Mouse (Mus musculus): Measurements from ENCODE around the gene Lor. TPM values are rescaled to one million over a fixed set of nuclear protein-coding genes. Genes with fewer than 3 reads are reported as not detected.

The Lor gene
- polyA plus RNA-seq, 1 experiment = 6.9 TPM

DNA sequence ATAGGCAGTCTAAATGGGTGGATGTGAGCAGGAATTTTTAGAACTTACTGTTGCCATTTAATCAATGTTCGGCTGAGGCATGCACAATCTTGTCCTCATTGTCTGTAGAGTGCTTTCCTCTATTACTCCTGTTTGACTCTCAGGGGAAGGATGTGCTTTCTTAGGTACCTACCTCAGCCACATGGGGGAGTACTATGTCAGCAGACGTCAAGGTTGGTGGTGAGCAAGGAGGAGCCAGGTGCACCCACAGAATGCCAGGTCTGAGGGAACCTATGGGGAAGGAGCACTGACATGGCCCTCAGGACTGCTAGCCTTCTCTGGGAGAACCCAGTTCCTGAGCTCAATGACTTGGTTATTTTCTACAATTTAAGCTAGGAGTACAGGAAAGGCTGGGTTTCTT is 49.7 kb downstream of the Lor start:
- Histone ChIP-seq H3K79me3 (ENCODE audit: low read depth) (no peaks in the 10 kb centered on the region), H3K27me3 (ENCODE audit: control insufficient read depth, insufficient read depth, insufficient read length) (no peaks in the 10 kb centered on the region), H3K79me2 (ENCODE audit: control insufficient read depth, insufficient read depth) (no peaks in the 10 kb centered on the region), H3ac (ENCODE audit: control insufficient read depth, insufficient read length, low read depth) (no peak overlapping the region), H3K36me3 (ENCODE audit: control insufficient read depth, insufficient read depth) (no peaks in the 10 kb centered on the region), H3K4me3 (ENCODE audit: insufficient read depth, poor library complexity, severe bottlenecking) (no peak overlapping the region)
- TF ChIP-seq MAX (IDR thresholded peaks at IDR 0.05) = no peak
- no peak for TF ChIP-seq CEBPB (IDR thresholded peaks at IDR 0.05; ENCODE audit: low read depth)
- TF ChIP-seq MYOG (IDR thresholded peaks at IDR 0.05; ENCODE audit: control insufficient read depth, extremely low read depth, insufficient read length) = no peak
- no peak for TF ChIP-seq FOSL1 (IDR thresholded peaks at IDR 0.05; ENCODE audit: insufficient read depth, low read length, poor library complexity, severe bottlenecking)
- TF ChIP-seq CTCF (IDR thresholded peaks at IDR 0.05; ENCODE audit: control insufficient read depth, insufficient read depth, insufficient read length) = no peak
- no peak for TF ChIP-seq USF1 (IDR thresholded peaks at IDR 0.05; ENCODE audit: low read depth)
- no peak for TF ChIP-seq MYOD1 (IDR thresholded peaks at IDR 0.05; ENCODE audit: control insufficient read depth, insufficient read length, low read depth)

Small RNA genes lying within 50 kb of the gene (microRNA-seq; reads per million reads assigned to microRNA genes)
- gene Gm25145 (ENCODE audit: borderline microRNAs expressed) = not detected

Other genes starting within 250 kb of the Lor start
- not detected for gene Pglyrp3, start 68.6 kb downstream of the Lor start, polyA plus RNA-seq (2012; fragmentation: generic; extraction: Trizol)
- 19.7 TPM for gene Prr9, start 40.8 kb upstream of the Lor start, polyA plus RNA-seq (2012; fragmentation: generic; extraction: Trizol)
- gene Lelp1, start 59.6 kb upstream of the Lor start, polyA plus RNA-seq (2012; fragmentation: generic; extraction: Trizol) = 0.13 TPM
- gene Sprr2a1, start 132.7 kb upstream of the Lor start, polyA plus RNA-seq (2012; fragmentation: generic; extraction: Trizol) = 0.06 TPM
- 2.6 TPM for gene Sprr2a2, start 132.8 kb upstream of the Lor start, polyA plus RNA-seq (2012; fragmentation: generic; extraction: Trizol)
- 0.13 TPM for gene Sprr2a3, start 202.3 kb upstream of the Lor start, polyA plus RNA-seq (2012; fragmentation: generic; extraction: Trizol)
- 0.11 TPM for gene Sprr2b, start 233.5 kb upstream of the Lor start, polyA plus RNA-seq (2012; fragmentation: generic; extraction: Trizol)

Data from C2C12 (cell line).